Mouse (Mus musculus) telencephalon, adult 2 months (tissue): Measurements from ENCODE around the gene Slc7a11.

Source experiments
- DNase-seq: peaks from one replicate; pipeline ENCODE4 v3.0.0-alpha.2; 2011; ENCODE audit warnings: low read depth, low spot score

Slc7a11 gene

GRCm38 (mm10) chr3:50001635-50002034 lies 441.8 kb downstream of the Slc7a11 start:
- no peak for DNase-seq

GRCm38 (mm10) chr3:49992891-49993290 lies 450.5 kb downstream of the Slc7a11 start:
- no peak for DNase-seq

GRCm38 (mm10) chr3:49987236-49987635 lies 456.2 kb downstream of the Slc7a11 start:
- no peak for DNase-seq

DNA sequence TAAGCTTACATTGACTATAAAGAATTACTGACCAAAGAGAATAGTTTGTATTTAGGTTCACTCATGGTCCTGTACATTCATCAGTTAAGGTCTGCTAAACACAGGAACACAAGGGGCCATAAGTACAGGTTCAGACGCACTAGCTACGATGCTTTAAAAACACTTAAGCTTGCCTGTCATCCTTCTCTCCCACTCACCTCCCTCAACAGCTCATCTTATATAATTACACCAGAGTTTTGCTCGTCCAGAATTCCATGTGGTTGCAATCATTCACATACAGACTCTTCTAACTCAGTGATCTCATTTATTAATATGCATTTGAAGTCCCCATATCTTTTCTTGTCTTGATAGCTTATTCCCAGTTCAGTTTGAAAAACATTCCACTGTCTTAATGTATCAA lies 458.6 kb downstream of the Slc7a11 start:
- DNase-seq: no peak

GRCm38 (mm10) chr3:49983429-49984268 lies 459.8 kb downstream of the Slc7a11 start:
- DNase-seq: no peak

DNA sequence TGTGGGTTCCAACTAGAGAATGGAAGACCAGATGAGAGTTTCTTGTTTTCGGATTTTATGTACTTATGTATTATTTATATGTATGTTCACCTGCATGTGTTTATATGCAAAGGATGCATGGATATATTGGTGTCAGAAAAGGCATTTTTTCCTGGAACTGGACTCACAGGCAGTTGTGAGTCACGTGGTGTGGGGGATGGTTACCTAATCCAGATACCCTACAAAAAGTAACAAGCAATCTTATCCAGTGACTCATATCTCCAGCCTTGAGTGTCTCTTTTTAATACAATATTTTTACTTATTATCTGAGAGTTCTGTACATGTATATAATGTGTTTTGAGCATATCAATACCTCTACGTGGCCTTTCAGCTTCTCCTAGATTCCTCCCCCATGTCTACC lies 469.4 kb downstream of the Slc7a11 start:
- no peak for DNase-seq

DNA sequence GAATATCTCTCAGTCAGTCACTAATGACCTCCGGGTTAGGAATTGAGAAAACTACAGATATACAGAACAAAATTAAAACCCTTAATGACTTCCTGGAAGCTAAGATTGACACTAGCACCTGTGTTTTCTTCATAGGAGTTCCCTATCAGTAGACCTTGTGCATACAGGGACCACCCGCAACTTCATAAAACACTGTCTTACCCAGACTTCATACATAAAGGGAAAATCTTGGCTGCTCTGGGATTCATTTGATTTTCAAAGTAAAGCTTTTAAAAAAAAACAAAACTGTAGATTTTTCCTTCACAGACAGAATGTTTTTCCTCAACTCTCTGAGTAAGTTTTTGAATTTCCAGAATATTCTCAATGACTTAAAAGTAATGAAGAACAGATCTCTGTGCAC lies 477.8 kb downstream of the Slc7a11 start:
- no peak for DNase-seq

- DNase-seq: no peak
These were observed 482.8 kb downstream of the Slc7a11 start for GRCm38 (mm10) chr3:49960581-49960980.

GRCm38 (mm10) chr3:49946845-49947244 lies 496.6 kb downstream of the Slc7a11 start:
- DNase-seq: no peak

GRCm38 (mm10) chr3:49944783-49945182 lies 498.6 kb downstream of the Slc7a11 start:
- DNase-seq: peak; percentile 81

DNA sequence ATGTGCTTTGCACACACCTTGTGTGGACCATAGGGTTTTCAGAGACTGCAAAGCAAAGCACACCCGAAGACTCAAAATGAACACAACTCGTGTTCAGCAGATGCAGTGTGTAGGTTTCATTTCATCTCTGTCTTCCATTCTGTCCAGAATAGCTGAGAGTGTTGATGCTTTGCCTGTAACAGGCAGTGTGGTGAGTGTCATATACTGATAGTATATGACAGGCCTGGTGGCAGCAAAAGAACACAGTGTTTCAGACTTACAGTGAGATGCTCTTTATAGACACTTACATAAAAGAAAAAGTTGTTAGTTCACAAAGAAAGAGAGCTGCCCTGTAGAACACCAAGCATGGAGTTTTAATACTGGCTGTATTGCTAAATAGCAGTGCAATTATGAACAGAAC lies 505.8 kb downstream of the Slc7a11 start:
- DNase-seq: no peak

DNA sequence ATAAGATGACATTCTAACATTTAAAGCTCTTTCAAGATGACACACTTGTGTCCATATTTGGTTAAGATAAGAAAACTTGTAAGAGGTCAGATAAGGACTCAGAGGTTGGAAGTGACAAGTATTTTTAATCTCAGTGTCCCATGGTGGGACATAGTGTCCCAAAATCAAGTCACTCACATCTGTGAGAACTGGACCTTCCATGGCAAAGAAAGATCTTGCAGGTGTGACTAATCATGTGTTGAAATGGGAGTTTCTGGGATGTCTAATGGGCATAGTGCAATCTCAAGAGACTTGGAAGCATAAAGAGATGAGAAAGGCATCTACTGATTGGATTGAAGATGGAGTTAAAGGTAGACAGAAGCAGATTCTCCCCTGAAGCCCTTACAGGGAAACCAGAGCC lies 513.9 kb downstream of the Slc7a11 start:
- DNase-seq: no peak

DNA sequence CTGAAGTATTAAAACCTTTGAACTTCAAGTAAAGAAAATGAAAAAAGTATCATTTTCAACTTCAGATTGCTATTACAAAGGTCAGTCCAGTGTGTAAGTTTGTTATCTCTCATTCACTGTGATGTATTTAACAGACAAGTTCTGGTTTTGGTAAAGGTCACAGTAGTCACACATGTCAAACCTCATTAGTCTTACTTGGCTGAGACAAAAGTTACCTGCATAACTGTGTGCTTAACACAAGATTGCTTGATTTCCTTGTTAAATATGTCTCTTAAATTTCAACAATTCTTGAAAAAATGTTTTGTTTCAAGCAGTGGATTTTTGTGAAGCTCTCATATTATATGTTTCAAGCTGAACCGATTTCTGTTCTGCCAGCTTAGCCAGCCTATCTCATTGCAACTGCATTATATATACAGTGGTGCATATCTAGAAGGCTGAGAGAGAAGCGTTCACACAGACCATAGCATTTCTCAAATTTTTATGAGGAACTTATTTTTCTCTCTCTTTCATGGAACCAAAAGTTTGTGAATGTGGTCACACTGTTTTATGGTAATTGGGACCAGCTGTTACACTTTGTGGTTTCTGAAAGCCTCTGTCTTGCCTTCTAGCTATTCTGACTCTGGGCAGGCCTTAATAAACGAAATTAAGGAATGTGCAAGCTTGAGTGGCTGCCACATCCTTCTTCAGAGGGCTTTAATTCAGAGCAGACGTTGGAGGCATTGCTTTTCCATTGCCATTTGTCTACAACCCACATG lies 514.7 kb downstream of the Slc7a11 start:
- DNase-seq: no peak

DNA sequence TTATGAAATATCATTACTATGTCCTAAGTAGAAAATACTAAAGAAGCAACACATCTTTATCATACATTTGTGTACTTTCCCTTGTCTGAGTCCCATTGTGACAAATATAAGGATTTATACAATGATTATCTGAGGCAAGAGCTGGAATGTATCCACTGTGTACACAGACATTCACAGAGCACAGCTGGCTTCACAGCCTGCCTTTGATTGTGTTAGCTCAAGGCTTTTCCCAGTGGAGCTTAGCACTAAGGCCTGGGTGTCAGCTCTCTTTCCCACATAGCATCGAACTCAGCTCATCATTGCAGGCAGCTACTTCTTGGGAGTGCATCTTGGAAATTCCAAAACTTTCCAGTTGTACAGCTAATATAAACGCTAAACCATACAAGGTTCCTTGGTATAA lies 529.5 kb downstream of the Slc7a11 start:
- no peak for DNase-seq

- no peak for DNase-seq
These were observed 532.5 kb downstream of the Slc7a11 start for GRCm38 (mm10) chr3:49910922-49911321.

DNA sequence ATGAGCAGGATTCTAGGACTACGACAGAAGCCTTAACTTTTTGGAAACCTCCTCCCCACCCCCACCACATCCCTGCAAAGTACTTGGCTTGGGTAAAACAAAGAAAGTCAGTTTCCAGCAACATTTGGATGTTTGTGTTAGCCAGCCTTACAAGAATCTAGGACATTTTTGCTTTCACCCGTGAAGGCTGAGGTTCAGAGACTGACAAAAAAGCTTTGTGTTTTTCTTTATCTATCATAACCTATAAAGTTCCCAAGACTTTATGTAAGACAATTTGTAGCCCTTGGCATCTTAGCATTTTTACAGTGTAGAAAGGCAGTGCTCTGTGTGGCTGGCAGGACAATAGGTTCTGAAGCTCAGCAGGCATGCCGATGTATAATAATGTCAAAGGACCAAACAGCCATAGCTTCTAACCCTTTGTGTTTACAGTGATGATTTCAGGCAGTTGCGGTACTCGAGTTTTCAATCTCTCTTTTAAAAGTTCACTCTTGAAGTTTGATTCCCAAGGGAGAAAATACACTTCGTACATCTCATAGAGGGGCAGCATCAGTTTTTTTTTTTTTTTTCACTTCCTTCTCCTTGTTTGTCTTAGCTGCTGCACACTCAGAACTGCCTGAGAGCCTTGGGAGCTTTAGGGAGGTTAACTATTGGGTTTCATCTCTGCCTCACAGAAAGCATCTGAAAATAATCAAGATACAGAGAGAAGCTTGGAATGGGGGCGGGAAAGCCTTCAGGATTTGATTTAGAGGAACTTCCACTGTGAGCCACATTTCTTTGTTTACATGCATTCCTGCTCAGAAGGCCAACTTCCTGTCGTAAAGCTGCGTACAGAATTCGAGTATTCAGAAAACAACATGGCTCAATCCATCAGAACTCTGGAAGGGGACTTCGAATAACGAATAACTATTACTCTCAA lies 534.7 kb downstream of the Slc7a11 start:
- DNase-seq: no peak

DNA sequence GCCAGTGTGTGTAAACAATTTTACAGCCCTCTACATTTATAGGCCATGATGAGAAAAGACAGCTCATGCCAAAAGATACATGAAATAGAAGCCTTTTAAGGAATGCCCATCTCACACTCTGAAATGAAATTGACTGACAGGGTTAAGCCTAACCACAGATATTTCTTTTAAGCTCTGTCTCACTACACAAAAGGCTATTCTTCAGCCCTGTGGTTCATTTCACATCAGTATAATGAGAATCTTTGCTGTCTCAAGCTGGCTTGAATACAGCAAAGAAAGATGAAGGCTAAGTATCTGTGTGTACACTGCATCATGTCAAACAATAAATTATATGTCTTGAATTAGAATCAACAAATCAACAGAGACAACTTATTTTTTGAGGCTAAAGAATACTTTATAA lies 549.5 kb downstream of the Slc7a11 start:
- no peak for DNase-seq

DNA sequence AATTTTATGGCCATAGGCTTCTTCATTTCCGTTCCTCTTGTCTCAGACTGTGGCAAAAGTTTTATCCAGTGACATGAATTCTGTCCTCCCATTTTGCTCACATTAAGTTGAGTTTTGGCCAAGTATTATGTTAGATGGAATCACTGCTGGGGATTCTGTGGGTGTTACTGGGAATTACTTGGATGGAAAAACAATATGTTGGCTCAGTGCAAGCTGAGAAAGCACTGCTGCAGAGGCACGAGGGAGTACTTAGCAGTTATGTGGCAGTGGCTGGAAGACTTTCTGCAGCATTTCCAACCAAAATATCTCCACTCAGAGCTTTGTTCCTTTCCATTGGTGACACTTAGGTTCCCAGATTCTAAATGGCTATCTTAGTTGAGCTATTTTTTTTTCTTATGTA lies 556.1 kb downstream of the Slc7a11 start:
- DNase-seq: no peak

- no peak for DNase-seq
These were observed 557.0 kb downstream of the Slc7a11 start for GRCm38 (mm10) chr3:49886220-49886945.

DNA sequence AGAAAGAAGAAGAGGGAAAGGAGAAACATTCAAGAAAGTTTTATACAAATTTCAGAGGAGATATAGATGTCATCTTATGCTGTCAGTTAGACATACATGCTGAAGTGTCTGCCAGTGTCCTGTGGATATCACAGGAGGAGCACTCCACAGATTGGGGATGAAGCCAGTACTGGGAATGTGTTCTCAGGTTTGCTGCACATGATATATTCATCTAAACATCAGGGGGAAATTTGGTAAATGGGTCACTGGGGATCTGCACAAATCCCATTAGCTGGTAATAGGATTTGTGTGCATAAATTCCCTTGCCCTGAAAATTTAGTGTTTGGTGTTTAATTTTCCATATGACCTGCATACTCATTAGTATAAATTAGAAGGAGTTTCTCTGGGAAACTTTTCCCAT lies 562.9 kb downstream of the Slc7a11 start:
- no peak for DNase-seq

DNA sequence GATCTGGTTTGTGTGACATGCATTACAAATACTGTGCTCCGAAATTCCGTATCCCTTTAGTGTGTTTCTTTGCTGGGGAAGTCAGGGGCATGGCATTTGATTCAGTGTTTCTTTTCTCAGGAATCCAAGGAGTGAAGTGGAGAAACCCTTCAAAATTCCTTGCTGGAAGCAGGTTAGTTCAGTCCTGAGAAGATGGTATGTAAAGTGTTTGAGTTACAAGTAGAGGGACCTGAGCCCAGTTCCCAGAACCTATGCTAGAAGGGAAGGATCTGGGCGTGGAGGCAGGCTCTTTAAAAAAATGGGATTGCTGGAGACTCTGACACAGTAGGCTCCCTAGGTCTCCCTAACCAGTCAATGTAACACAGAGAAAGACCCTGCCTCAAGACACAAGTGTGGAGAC lies 572.6 kb downstream of the Slc7a11 start:
- no peak for DNase-seq
